Mouse (Mus musculus): ENCODE measurements around the gene Klhl10. TPM values are rescaled to one million over a fixed set of nuclear protein-coding genes. Genes with fewer than 3 reads are reported as not detected.

Gene Klhl10
- polyA plus RNA-seq, 1 experiment, result 0.12 TPM

DNA sequence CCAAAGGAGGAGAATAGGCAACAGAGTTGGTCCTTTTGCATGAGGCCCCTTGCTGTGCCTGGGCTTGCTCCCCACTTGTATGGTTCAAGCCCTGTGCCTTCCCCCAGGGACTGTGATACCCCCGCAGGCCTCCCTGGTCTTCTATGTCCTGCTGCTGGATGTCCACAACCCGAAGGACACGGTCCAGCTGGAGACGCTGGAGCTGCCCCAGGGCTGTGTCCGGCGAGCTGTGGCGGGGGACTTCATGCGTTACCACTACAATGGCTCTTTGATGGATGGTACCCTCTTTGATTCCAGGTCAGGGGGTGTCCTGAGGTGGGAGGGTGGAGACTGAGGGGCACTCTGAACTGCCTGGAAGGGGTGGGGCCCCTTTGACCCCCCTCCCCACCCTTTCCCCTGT, 20.2 kb upstream of the Klhl10 start:
- no peak overlapping the region for H3K4me3 ChIP-seq (ENCODE audit: insufficient read depth, poor library complexity, severe bottlenecking)
- H3K36me3 ChIP-seq (ENCODE audit: control insufficient read depth, insufficient read depth), result peaks cover 83% of the 10 kb centered on the region
- TF ChIP-seq FOSL1 (IDR thresholded peaks at IDR 0.05; ENCODE audit: insufficient read depth, low read length, poor library complexity, severe bottlenecking), result no peak
- TF ChIP-seq MAX (IDR thresholded peaks at IDR 0.05), result no peak
- no peak for TF ChIP-seq CEBPB (IDR thresholded peaks at IDR 0.05; ENCODE audit: low read depth)
- TF ChIP-seq MYOD1 (IDR thresholded peaks at IDR 0.05; ENCODE audit: control insufficient read depth, insufficient read length, low read depth), result no peak
- no peak for TF ChIP-seq CTCF (IDR thresholded peaks at IDR 0.05; ENCODE audit: control insufficient read depth, insufficient read depth, insufficient read length)
- TF ChIP-seq USF1 (IDR thresholded peaks at IDR 0.05; ENCODE audit: low read depth), result no peak
- no peak for TF ChIP-seq MYOG (IDR thresholded peaks at IDR 0.05; ENCODE audit: control insufficient read depth, extremely low read depth, insufficient read length)
- H3K79me2 ChIP-seq (ENCODE audit: control insufficient read depth, insufficient read depth), result peaks cover 46% of the 10 kb centered on the region
- H3K79me3 ChIP-seq (ENCODE audit: low read depth), result peaks cover 34% of the 10 kb centered on the region
- H3K27me3 ChIP-seq (ENCODE audit: control insufficient read depth, insufficient read depth, insufficient read length), result no peaks in the 10 kb centered on the region
- no peak overlapping the region for H3ac ChIP-seq (ENCODE audit: control insufficient read depth, insufficient read length, low read depth)

DNA sequence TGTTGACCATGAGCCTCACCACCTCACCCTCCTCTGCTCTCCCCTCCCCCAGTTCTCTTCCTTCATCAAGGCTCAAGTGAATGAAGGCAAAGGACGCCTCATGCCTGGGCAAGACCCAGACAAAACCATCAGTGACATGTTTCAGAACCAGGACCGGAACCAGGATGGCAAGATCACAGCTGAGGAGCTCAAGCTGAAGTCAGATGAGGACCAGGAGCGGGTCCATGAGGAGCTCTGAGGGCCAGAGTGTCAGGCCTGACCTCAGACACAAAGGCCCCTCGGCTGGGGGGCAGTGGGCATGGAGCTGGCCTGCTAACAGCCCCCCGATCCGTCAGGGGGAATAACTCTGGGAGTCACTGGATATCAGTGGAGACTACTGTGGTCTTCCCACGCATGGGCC, 17.9 kb upstream of the Klhl10 start:
- Histone ChIP-seq H3K79me3 (ENCODE audit: low read depth) (peaks cover 12% of the 10 kb centered on the region), H3K4me3 (ENCODE audit: insufficient read depth, poor library complexity, severe bottlenecking) (no peak overlapping the region), H3K79me2 (ENCODE audit: control insufficient read depth, insufficient read depth) (peaks cover 23% of the 10 kb centered on the region), H3ac (ENCODE audit: control insufficient read depth, insufficient read length, low read depth) (no peak overlapping the region), H3K36me3 (ENCODE audit: control insufficient read depth, insufficient read depth) (peaks cover 74% of the 10 kb centered on the region), H3K27me3 (ENCODE audit: control insufficient read depth, insufficient read depth, insufficient read length) (no peaks in the 10 kb centered on the region)
- TF ChIP-seq MYOG (IDR thresholded peaks at IDR 0.05; ENCODE audit: control insufficient read depth, extremely low read depth, insufficient read length), result no peak
- no peak for TF ChIP-seq USF1 (IDR thresholded peaks at IDR 0.05; ENCODE audit: low read depth)
- no peak for TF ChIP-seq MAX (IDR thresholded peaks at IDR 0.05)
- TF ChIP-seq CTCF (IDR thresholded peaks at IDR 0.05; ENCODE audit: control insufficient read depth, insufficient read depth, insufficient read length), result no peak
- TF ChIP-seq MYOD1 (IDR thresholded peaks at IDR 0.05; ENCODE audit: control insufficient read depth, insufficient read length, low read depth), result no peak
- no peak for TF ChIP-seq FOSL1 (IDR thresholded peaks at IDR 0.05; ENCODE audit: insufficient read depth, low read length, poor library complexity, severe bottlenecking)
- TF ChIP-seq CEBPB (IDR thresholded peaks at IDR 0.05; ENCODE audit: low read depth), result no peak

DNA sequence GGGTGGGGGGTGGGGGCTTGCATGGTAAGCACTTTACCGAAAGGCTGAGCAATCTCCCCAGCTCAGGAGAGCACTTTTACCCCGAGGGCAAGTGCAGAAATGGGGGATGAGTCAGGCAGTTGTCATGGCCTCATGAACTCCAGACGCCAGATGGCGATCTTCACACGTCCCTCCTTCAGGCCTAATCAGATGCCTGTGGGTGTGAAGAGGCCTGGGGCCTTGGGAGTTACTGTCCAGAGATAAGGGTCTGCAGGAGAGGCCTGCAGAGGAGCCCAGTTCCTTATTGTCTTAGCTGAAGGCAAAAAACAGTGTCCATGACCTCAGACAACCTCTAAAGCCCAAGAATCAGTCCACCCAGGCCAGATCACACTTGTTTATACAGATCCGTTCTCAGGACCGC, 15.9 kb upstream of the Klhl10 start:
- H3K27me3 ChIP-seq (ENCODE audit: control insufficient read depth, insufficient read depth, insufficient read length), result no peaks in the 10 kb centered on the region
- H3ac ChIP-seq (ENCODE audit: control insufficient read depth, insufficient read length, low read depth), result no peak overlapping the region
- no peak overlapping the region for H3K4me3 ChIP-seq (ENCODE audit: insufficient read depth, poor library complexity, severe bottlenecking)
- H3K79me2 ChIP-seq (ENCODE audit: control insufficient read depth, insufficient read depth), result peaks cover 3% of the 10 kb centered on the region
- no peaks in the 10 kb centered on the region for H3K79me3 ChIP-seq (ENCODE audit: low read depth)
- H3K36me3 ChIP-seq (ENCODE audit: control insufficient read depth, insufficient read depth), result peaks cover 62% of the 10 kb centered on the region
- peak; percentile 84 for TF ChIP-seq CTCF (IDR thresholded peaks at IDR 0.05; ENCODE audit: control insufficient read depth, insufficient read depth, insufficient read length)
- TF ChIP-seq FOSL1 (IDR thresholded peaks at IDR 0.05; ENCODE audit: insufficient read depth, low read length, poor library complexity, severe bottlenecking), result peak; percentile 27
- no peak for TF ChIP-seq MYOD1 (IDR thresholded peaks at IDR 0.05; ENCODE audit: control insufficient read depth, insufficient read length, low read depth)

DNA sequence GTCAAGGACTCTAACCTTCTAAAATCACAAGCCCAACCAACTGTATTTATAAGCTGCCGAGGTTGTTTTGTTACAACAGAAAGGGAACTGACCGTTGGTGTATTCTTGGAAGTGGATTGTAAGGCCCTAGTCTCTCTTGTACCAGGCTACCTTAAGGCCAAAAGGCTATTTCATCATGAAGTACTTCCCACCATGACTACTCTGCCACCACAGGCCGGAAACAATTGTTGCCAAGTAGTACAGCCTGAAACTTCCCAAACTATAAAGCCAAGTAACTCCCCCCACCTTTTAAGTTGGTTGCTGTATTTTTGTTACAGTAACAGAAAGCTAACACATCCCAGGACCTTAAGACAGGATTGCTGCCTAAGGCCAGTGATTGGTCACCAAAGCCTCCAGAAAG, 14.9 kb upstream of the Klhl10 start:
- H3K36me3 ChIP-seq (ENCODE audit: control insufficient read depth, insufficient read depth), result peaks cover 56% of the 10 kb centered on the region
- no peak overlapping the region for H3K4me3 ChIP-seq (ENCODE audit: insufficient read depth, poor library complexity, severe bottlenecking)
- H3K27me3 ChIP-seq (ENCODE audit: control insufficient read depth, insufficient read depth, insufficient read length), result no peaks in the 10 kb centered on the region
- H3K79me3 ChIP-seq (ENCODE audit: low read depth), result no peaks in the 10 kb centered on the region
- TF ChIP-seq MAX (IDR thresholded peaks at IDR 0.05), result no peak
- H3ac ChIP-seq (ENCODE audit: control insufficient read depth, insufficient read length, low read depth), result no peak overlapping the region
- no peaks in the 10 kb centered on the region for H3K79me2 ChIP-seq (ENCODE audit: control insufficient read depth, insufficient read depth)

DNA sequence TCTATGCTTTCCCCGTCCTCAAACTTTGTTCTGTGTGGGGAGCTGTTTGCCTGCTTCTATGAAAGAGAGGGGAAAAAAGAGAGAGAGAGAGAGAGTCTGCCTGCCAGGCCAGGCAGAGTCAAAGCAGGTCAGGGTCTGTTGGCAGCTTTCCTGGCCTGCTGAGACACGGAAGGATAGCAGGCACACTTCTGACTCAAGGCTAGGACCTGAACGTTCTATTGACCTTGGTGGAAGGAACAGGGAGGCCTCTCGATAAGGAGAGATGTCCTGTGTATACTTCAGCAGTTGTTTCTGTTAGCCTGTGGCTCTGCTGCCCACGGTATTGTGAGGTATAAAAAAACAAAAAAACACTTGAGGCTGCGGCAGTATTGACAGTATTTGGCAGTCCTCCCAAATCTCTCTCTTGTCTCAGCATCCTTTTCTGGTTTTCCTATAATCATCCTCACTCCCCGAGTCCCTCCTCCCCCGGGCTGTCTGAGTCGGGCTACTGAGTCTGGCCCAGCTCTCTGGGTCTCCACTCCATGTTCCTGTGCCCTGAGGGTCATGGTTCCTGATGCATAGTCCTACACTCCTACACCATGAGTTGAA, 13.0 kb upstream of the Klhl10 start:
- Histone ChIP-seq H3ac (ENCODE audit: control insufficient read depth, insufficient read length, low read depth) (no peak overlapping the region), H3K4me3 (ENCODE audit: insufficient read depth, poor library complexity, severe bottlenecking) (no peak overlapping the region), H3K27me3 (ENCODE audit: control insufficient read depth, insufficient read depth, insufficient read length) (no peaks in the 10 kb centered on the region), H3K36me3 (ENCODE audit: control insufficient read depth, insufficient read depth) (peaks cover 46% of the 10 kb centered on the region), H3K79me2 (ENCODE audit: control insufficient read depth, insufficient read depth) (no peaks in the 10 kb centered on the region), H3K79me3 (ENCODE audit: low read depth) (no peaks in the 10 kb centered on the region)
- TF ChIP-seq CTCF (IDR thresholded peaks at IDR 0.05; ENCODE audit: control insufficient read depth, insufficient read depth, insufficient read length), result no peak
- no peak for TF ChIP-seq MYOG (IDR thresholded peaks at IDR 0.05; ENCODE audit: control insufficient read depth, extremely low read depth, insufficient read length)
- TF ChIP-seq MAX (IDR thresholded peaks at IDR 0.05), result no peak
- no peak for TF ChIP-seq USF1 (IDR thresholded peaks at IDR 0.05; ENCODE audit: low read depth)
- no peak for TF ChIP-seq CEBPB (IDR thresholded peaks at IDR 0.05; ENCODE audit: low read depth)

DNA sequence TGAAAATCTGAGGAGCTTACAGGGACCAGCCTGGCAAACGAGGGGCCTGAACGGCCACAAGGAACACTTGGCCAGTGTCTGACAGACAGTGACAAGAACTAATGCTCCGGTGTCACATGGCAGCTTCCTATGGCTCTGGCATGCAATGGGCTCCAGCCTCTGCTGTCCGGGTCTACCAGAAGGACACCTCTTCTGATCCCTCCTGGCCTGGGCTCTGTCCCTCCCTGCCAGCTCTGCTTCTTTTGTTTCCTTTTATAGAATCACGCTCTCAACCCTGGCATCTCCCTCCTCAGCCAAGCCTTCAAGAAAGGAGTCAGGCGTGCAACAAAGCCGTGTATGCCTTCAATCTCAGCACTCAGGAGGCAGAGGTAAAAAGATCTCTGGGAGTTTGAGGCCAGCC, 11.7 kb upstream of the Klhl10 start:
- H3K4me3 ChIP-seq (ENCODE audit: insufficient read depth, poor library complexity, severe bottlenecking), result no peak overlapping the region
- no peaks in the 10 kb centered on the region for H3K79me2 ChIP-seq (ENCODE audit: control insufficient read depth, insufficient read depth)
- no peaks in the 10 kb centered on the region for H3K79me3 ChIP-seq (ENCODE audit: low read depth)
- no peak overlapping the region for H3ac ChIP-seq (ENCODE audit: control insufficient read depth, insufficient read length, low read depth)
- TF ChIP-seq CTCF (IDR thresholded peaks at IDR 0.05; ENCODE audit: control insufficient read depth, insufficient read depth, insufficient read length) (no peak), USF1 (IDR thresholded peaks at IDR 0.05; ENCODE audit: low read depth) (no peak), FOSL1 (IDR thresholded peaks at IDR 0.05; ENCODE audit: insufficient read depth, low read length, poor library complexity, severe bottlenecking) (no peak), MYOG (IDR thresholded peaks at IDR 0.05; ENCODE audit: control insufficient read depth, extremely low read depth, insufficient read length) (no peak), MAX (IDR thresholded peaks at IDR 0.05) (no peak), CEBPB (IDR thresholded peaks at IDR 0.05; ENCODE audit: low read depth) (no peak), MYOD1 (IDR thresholded peaks at IDR 0.05; ENCODE audit: control insufficient read depth, insufficient read length, low read depth) (no peak)
- H3K27me3 ChIP-seq (ENCODE audit: control insufficient read depth, insufficient read depth, insufficient read length), result no peaks in the 10 kb centered on the region
- peaks cover 38% of the 10 kb centered on the region for H3K36me3 ChIP-seq (ENCODE audit: control insufficient read depth, insufficient read depth)

Measured in C2C12 (cell line).